In genomic region chr3:146072780-146073179, GRCm38 (mm10) we compare ENCODE assay signal across 10 mouse cellular contexts. TPM values are rescaled to one million over a fixed set of nuclear protein-coding genes. Genes with fewer than 3 reads are reported as not detected.
DNase-seq lines count a peak whose midpoint lies in the region; ATAC-seq and TF ChIP-seq lines count a peak whose summit lies in the region.
"Had no signal": no experiment of that assay in that cellular context is flagged by ENCODE, and none has a peak within 500 bp of the region (broad histone marks: within the 10 kb centered on the region; RNA-seq: fewer than 3 reads in every experiment).

No protein-coding gene starts in this region.

- peak; percentile 2 for DNase-seq in urinary bladder, postnatal 14 days (ENCODE audit: low spot score)
- no peak for DNase-seq in urinary bladder, adult 2 months (ENCODE audit: low spot score)
- DNase-seq in stomach, postnatal 0 days (ENCODE audit: low spot score), result no peak
- DNase-seq in layer of hippocampus, adult 8-10 months (ENCODE audit: low spot score in 2 of 2), result no peak

- H3K27me3 ChIP-seq in intestine, embryonic 15.5 days (replicated peaks), result no peaks in the 10 kb centered on the region
- no peaks in the 10 kb centered on the region for H3K27me3 ChIP-seq in intestine, embryonic 16.5 days (replicated peaks; ENCODE audit: control insufficient read depth, insufficient read depth, low read length)
- H3K27me3 ChIP-seq in embryonic facial prominence, embryonic 15.5 days, result no peaks in the 10 kb centered on the region
- no peaks in the 10 kb centered on the region for H3K27me3 ChIP-seq in stomach, postnatal 0 days (ENCODE audit: control insufficient read depth, insufficient read depth, low read length)
- H3K27me3 ChIP-seq in kidney, embryonic 16.5 days (ENCODE audit: insufficient read depth, low read length), result no peaks in the 10 kb centered on the region
- H3K27me3 ChIP-seq: lung, embryonic 15.5 days had no signal

- no peak overlapping the region for H3K4me3 ChIP-seq in intestine, embryonic 15.5 days (replicated peaks)
- no peak overlapping the region for H3K4me3 ChIP-seq in intestine, embryonic 16.5 days (ENCODE audit: low read length)
- no peak overlapping the region for H3K4me3 ChIP-seq in embryonic facial prominence, embryonic 15.5 days (replicated peaks)
- no peak overlapping the region for H3K4me3 ChIP-seq in stomach, postnatal 0 days (ENCODE audit: low read depth, low read length)
- no peak overlapping the region for H3K4me3 ChIP-seq in kidney, embryonic 16.5 days (ENCODE audit: low read length)
- H3K4me3 ChIP-seq: lung, embryonic 15.5 days had no signal

- no peak overlapping the region for H3K9ac ChIP-seq in intestine, embryonic 15.5 days
- H3K9ac ChIP-seq in intestine, embryonic 16.5 days (ENCODE audit: low read depth, low read length), result no peak overlapping the region
- H3K9ac ChIP-seq in embryonic facial prominence, embryonic 15.5 days, result no peak overlapping the region
- no peak overlapping the region for H3K9ac ChIP-seq in stomach, postnatal 0 days (ENCODE audit: low read length)
- H3K9ac ChIP-seq in kidney, embryonic 16.5 days (replicated peaks; ENCODE audit: low read length), result no peak overlapping the region
- H3K9ac ChIP-seq: lung, embryonic 15.5 days had no signal

- no peaks in the 10 kb centered on the region for H3K9me3 ChIP-seq in intestine, embryonic 15.5 days
- no peaks in the 10 kb centered on the region for H3K9me3 ChIP-seq in intestine, embryonic 16.5 days (ENCODE audit: control insufficient read depth, low read length)
- no peaks in the 10 kb centered on the region for H3K9me3 ChIP-seq in embryonic facial prominence, embryonic 15.5 days (replicated peaks)
- no peaks in the 10 kb centered on the region for H3K9me3 ChIP-seq in stomach, postnatal 0 days (ENCODE audit: control insufficient read depth, low read length)
- H3K9me3 ChIP-seq in kidney, embryonic 16.5 days (ENCODE audit: low read length), result no peaks in the 10 kb centered on the region
- H3K9me3 ChIP-seq: lung, embryonic 15.5 days had no signal

- ATAC-seq in intestine, embryonic 15.5 days, result 0 out of 2 replicates have a peak, but pooled peaks have one; percentile 34
- ATAC-seq in intestine, embryonic 16.5 days, result no peak
- no peak for ATAC-seq in embryonic facial prominence, embryonic 15.5 days (ENCODE audit: insufficient number of reproducible peaks, low FRiP score, low TSS enrichment, low read depth)
- no peak for ATAC-seq in stomach, postnatal 0 days (ENCODE audit: low FRiP score, low TSS enrichment)
- ATAC-seq in kidney, embryonic 16.5 days (ENCODE audit: low FRiP score, low TSS enrichment), result no peak; the same call in 1 of the 2 replicates

- H3K4me2 ChIP-seq in intestine, embryonic 15.5 days (replicated peaks), result no peak overlapping the region
- no peak overlapping the region for H3K4me2 ChIP-seq in intestine, embryonic 16.5 days (ENCODE audit: low read depth, low read length)
- H3K4me2 ChIP-seq in embryonic facial prominence, embryonic 15.5 days (replicated peaks), result peak overlapping the region; percentile 17; the same call in 1 of the 2 replicates
- no peak overlapping the region for H3K4me2 ChIP-seq in stomach, postnatal 0 days (replicated peaks; ENCODE audit: low read depth)
- no peak overlapping the region for H3K4me2 ChIP-seq in kidney, embryonic 16.5 days (replicated peaks; ENCODE audit: low read depth, low read length)
- H3K4me2 ChIP-seq: lung, embryonic 15.5 days had no signal

- no peaks in the 10 kb centered on the region for H3K36me3 ChIP-seq in intestine, embryonic 15.5 days
- H3K36me3 ChIP-seq in intestine, embryonic 16.5 days (ENCODE audit: control insufficient read depth, insufficient read depth, low read length), result no peaks in the 10 kb centered on the region
- no peaks in the 10 kb centered on the region for H3K36me3 ChIP-seq in embryonic facial prominence, embryonic 15.5 days
- H3K36me3 ChIP-seq in stomach, postnatal 0 days (ENCODE audit: control insufficient read depth, insufficient read depth, low read length), result no peaks in the 10 kb centered on the region
- no peaks in the 10 kb centered on the region for H3K36me3 ChIP-seq in kidney, embryonic 16.5 days (ENCODE audit: insufficient read depth, low read length)
- H3K36me3 ChIP-seq: lung, embryonic 15.5 days had no signal

- H3K4me1 ChIP-seq in intestine, embryonic 15.5 days (replicated peaks), result no peaks in the 10 kb centered on the region
- H3K4me1 ChIP-seq in intestine, embryonic 16.5 days (ENCODE audit: control insufficient read depth, insufficient read depth, low read length), result no peaks in the 10 kb centered on the region
- H3K4me1 ChIP-seq in embryonic facial prominence, embryonic 15.5 days, result no peaks in the 10 kb centered on the region
- no peaks in the 10 kb centered on the region for H3K4me1 ChIP-seq in stomach, postnatal 0 days (replicated peaks; ENCODE audit: control insufficient read depth, insufficient read depth)
- no peaks in the 10 kb centered on the region for H3K4me1 ChIP-seq in kidney, embryonic 16.5 days (ENCODE audit: insufficient read depth, low read length)
- H3K4me1 ChIP-seq: lung, embryonic 15.5 days had no signal

- peak; percentile 73 for TF ChIP-seq CTCF in stomach, postnatal 0 days (IDR thresholded peaks at IDR 0.05; ENCODE audit: low read depth)

- no peak overlapping the region for H3K27ac ChIP-seq in intestine, embryonic 15.5 days
- H3K27ac ChIP-seq in intestine, embryonic 16.5 days (ENCODE audit: low read length), result no peak overlapping the region
- H3K27ac ChIP-seq in embryonic facial prominence, embryonic 15.5 days (replicated peaks), result no peak overlapping the region
- no peak overlapping the region for H3K27ac ChIP-seq in stomach, postnatal 0 days (replicated peaks)
- no peak overlapping the region for H3K27ac ChIP-seq in kidney, embryonic 16.5 days (ENCODE audit: low read length)
- H3K27ac ChIP-seq: lung, embryonic 15.5 days had no signal

- no peak for TF ChIP-seq EP300 in stomach, postnatal 0 days (optimal IDR thresholded peaks at IDR 0.05)

- WGBS in intestine, embryonic 15.5 days, result 80% methylated on average over 7 of the region's 7 CpGs
- 74% methylated on average over 7 of the region's 7 CpGs for WGBS in intestine, embryonic 16.5 days
- WGBS in embryonic facial prominence, embryonic 15.5 days, result 52% methylated on average over 7 of the region's 7 CpGs
- WGBS in stomach, postnatal 0 days, result 68% methylated on average over 7 of the region's 7 CpGs
- WGBS in kidney, embryonic 16.5 days, result 74% methylated on average over 7 of the region's 7 CpGs

RNA-seq across cellular contexts. Expression of gene Wdr63, which starts 35.1 kb away (rescaled TPM):
- polyA plus RNA-seq in intestine, embryonic 15.5 days (2015; fragmentation: Nextera tagmentation; extraction: Ambion mirVana), result 0.38 TPM in 1 of 2 replicates, not detected in the other
- 0.49 TPM in 1 of 2 replicates, not detected in the other for polyA plus RNA-seq in intestine, embryonic 16.5 days (2015; fragmentation: Nextera tagmentation; extraction: Ambion mirVana)
- polyA plus RNA-seq in urinary bladder, adult 2 months (2012; rRNA removed), result 0.15 and 0.25 TPM in 2 replicates
- polyA plus RNA-seq in embryonic facial prominence, embryonic 15.5 days (2015; fragmentation: Nextera tagmentation; extraction: Ambion mirVana), result 2.6 and 8.3 TPM in 2 replicates
- 0.62 and 0.72 TPM in 2 replicates for polyA plus RNA-seq in stomach, postnatal 0 days (2015; fragmentation: Nextera tagmentation; extraction: Ambion mirVana)
- total RNA-seq in layer of hippocampus, adult 8-10 months (2022), result 1 to 10 TPM in 2 of 4 experiments, under 1 TPM in 2; 0.67 to 1.7 (median 0.96) TPM
- 0.24 and 0.31 TPM in 2 replicates for polyA plus RNA-seq in kidney, embryonic 16.5 days (2015; fragmentation: Nextera tagmentation; extraction: Ambion mirVana)
- polyA plus RNA-seq: stomach, embryonic 14.5 days had no signal

RNA-seq across cellular contexts. Expression of gene Mcoln3, which starts 44.5 kb away (rescaled TPM):
- 30.5 and 38.5 TPM in 2 replicates for polyA plus RNA-seq in intestine, embryonic 15.5 days (2015; fragmentation: Nextera tagmentation; extraction: Ambion mirVana)
- 74.3 and 102 TPM in 2 replicates for polyA plus RNA-seq in intestine, embryonic 16.5 days (2015; fragmentation: Nextera tagmentation; extraction: Ambion mirVana)
- polyA plus RNA-seq in urinary bladder, adult 2 months (2012; rRNA removed), result 0.01 and 0.12 TPM in 2 replicates
- 6.5 and 7.8 TPM in 2 replicates for polyA plus RNA-seq in embryonic facial prominence, embryonic 15.5 days (2015; fragmentation: Nextera tagmentation; extraction: Ambion mirVana)
- polyA plus RNA-seq in stomach, postnatal 0 days (2015; fragmentation: Nextera tagmentation; extraction: Ambion mirVana), result not detected in 2 replicates
- total RNA-seq in layer of hippocampus, adult 8-10 months (2022), result not detected
- 20.5 and 20.6 TPM in 2 replicates for polyA plus RNA-seq in kidney, embryonic 16.5 days (2015; fragmentation: Nextera tagmentation; extraction: Ambion mirVana)
